Mouse (Mus musculus): ENCODE results near the gene Amn1.

Amn1 gene

DNA sequence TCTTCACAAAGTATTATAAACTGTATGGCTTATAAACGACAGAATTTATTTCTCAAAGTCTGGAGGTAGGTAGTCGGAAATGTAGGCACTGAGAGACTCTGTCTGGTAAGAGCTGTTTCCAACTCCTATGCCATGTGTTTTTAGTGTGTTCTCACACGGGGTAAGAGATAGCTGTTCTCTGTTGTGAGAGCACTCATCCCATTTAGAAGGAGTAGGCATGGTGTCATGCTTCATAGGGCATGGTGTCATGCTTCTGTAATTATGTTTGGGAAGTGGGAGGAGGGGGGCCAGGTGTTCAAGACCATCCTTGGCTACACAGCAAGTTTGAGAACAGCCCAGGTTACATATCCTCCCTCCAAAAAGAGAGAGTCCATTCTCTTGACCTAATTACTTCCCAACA lies 80.9 kb downstream of the Amn1 start:
- no peak for DNase-seq (ENCODE audit: low spot score)
